Mouse (Mus musculus) adipocyte (in vitro differentiated cells): ENCODE measurements around the gene 1700007K13Rik.
A peak's percentile ranks its signal among the peaks of the same experiment; 100 is the strongest.

Experiments used
- DNase-seq: peaks from one replicate; pipeline ENCODE4 v3.0.0-alpha.2; 2016; ENCODE audit warnings: low spot score

The 1700007K13Rik gene

GRCm38 (mm10) chr2:28469461-28469860 is 3.3 kb upstream of the 1700007K13Rik start:
- DNase-seq: no peak

- peak; percentile 16 for DNase-seq
Measured at GRCm38 (mm10) chr2:28468486-28469225, 2.5 kb upstream of the 1700007K13Rik start.

GRCm38 (mm10) chr2:28467860-28468485 is 1.8 kb upstream of the 1700007K13Rik start, which contains the start of gene Mrps2:
Mrps2 (plus strand) TSS chr2:28468066.
- peak; percentile 74 for DNase-seq

- DNase-seq: no peak
Measured at GRCm38 (mm10) chr2:28464919-28465318, 1.2 kb downstream of the 1700007K13Rik start.

GRCm38 (mm10) chr2:28463919-28464318 is 2.2 kb downstream of the 1700007K13Rik start:
- peak; percentile 57 for DNase-seq

GRCm38 (mm10) chr2:28456616-28457015 is 9.5 kb downstream of the 1700007K13Rik start:
- DNase-seq: no peak

GRCm38 (mm10) chr2:28453539-28453938 is 12.6 kb downstream of the 1700007K13Rik start:
- no peak for DNase-seq

GRCm38 (mm10) chr2:28451663-28452062 is 14.5 kb downstream of the 1700007K13Rik start:
- DNase-seq: no peak

GRCm38 (mm10) chr2:28447315-28447670 is 18.8 kb downstream of the 1700007K13Rik start:
- no peak for DNase-seq

- no peak for DNase-seq
Measured at GRCm38 (mm10) chr2:28446515-28447314, 19.4 kb downstream of the 1700007K13Rik start, which contains the start of gene Ppp1r26. Ppp1r26 (plus strand) TSS chr2:28446800.

- no peak for DNase-seq
Measured at GRCm38 (mm10) chr2:28446181-28446514, 20.0 kb downstream of the 1700007K13Rik start.

- DNase-seq: no peak
Measured at GRCm38 (mm10) chr2:28445082-28445481, 21.1 kb downstream of the 1700007K13Rik start.

- DNase-seq: no peak
Measured at GRCm38 (mm10) chr2:28440842-28441241, 25.3 kb downstream of the 1700007K13Rik start.

GRCm38 (mm10) chr2:28435401-28435800 is 30.7 kb downstream of the 1700007K13Rik start:
- no peak for DNase-seq

- no peak for DNase-seq
Measured at GRCm38 (mm10) chr2:28433512-28433911, 32.6 kb downstream of the 1700007K13Rik start.

- no peak for DNase-seq
Measured at GRCm38 (mm10) chr2:28432811-28433210, 33.3 kb downstream of the 1700007K13Rik start.

GRCm38 (mm10) chr2:28430846-28431245 is 35.3 kb downstream of the 1700007K13Rik start:
- DNase-seq: no peak

- no peak for DNase-seq
Measured at GRCm38 (mm10) chr2:28427226-28427625, 38.9 kb downstream of the 1700007K13Rik start.

- peak; percentile 17 for DNase-seq
Measured at GRCm38 (mm10) chr2:28423167-28423566, 43.0 kb downstream of the 1700007K13Rik start.

GRCm38 (mm10) chr2:28419898-28420297 is 46.2 kb downstream of the 1700007K13Rik start:
- DNase-seq: peak; percentile 84

GRCm38 (mm10) chr2:28418034-28418433 is 48.1 kb downstream of the 1700007K13Rik start:
- DNase-seq: peak; percentile 85

- no peak for DNase-seq
Measured at GRCm38 (mm10) chr2:28416511-28416910, 49.6 kb downstream of the 1700007K13Rik start.
